17 mouse cellular contexts compared by ENCODE assay signal in genomic region chr17:90684172-90684571, GRCm38 (mm10).
"Had no signal": no experiment of that assay in that cellular context is flagged by ENCODE, and none has a peak within 500 bp of the region (broad histone marks: within the 10 kb centered on the region; RNA-seq: fewer than 3 reads in every experiment).

No protein-coding gene starts in this region.

- H3K4me1 ChIP-seq: kidney, embryonic 15.5 days; liver, embryonic 13.5 days; midbrain, embryonic 12.5 days; neural tube, embryonic 12.5 days; neural tube, embryonic 15.5 days; stomach, embryonic 15.5 days had no signal

- H3K9me3 ChIP-seq: kidney, embryonic 15.5 days; liver, embryonic 13.5 days; midbrain, embryonic 12.5 days; neural tube, embryonic 12.5 days; neural tube, embryonic 15.5 days; stomach, embryonic 15.5 days had no signal

- H3K9ac ChIP-seq: kidney, embryonic 15.5 days; liver, embryonic 13.5 days; midbrain, embryonic 12.5 days; neural tube, embryonic 12.5 days; neural tube, embryonic 15.5 days; stomach, embryonic 15.5 days had no signal

- H3K27me3 ChIP-seq: kidney, embryonic 15.5 days; liver, embryonic 13.5 days; midbrain, embryonic 12.5 days; neural tube, embryonic 12.5 days; neural tube, embryonic 15.5 days; stomach, embryonic 15.5 days had no signal

- DNase-seq: kidney, adult 8-10 months; kidney, postnatal 10 days; kidney, postnatal 36 days; layer of hippocampus, postnatal 36 days; liver, embryonic 13.5 days; lung, adult 2 months; lung, postnatal 14 days; lung, postnatal 4 days; right cerebral cortex, postnatal 25 days; spleen, adult 18-20 months; thymus, postnatal 25 days had no signal

- H3K36me3 ChIP-seq: kidney, embryonic 15.5 days; liver, embryonic 13.5 days; midbrain, embryonic 12.5 days; neural tube, embryonic 12.5 days; neural tube, embryonic 15.5 days; stomach, embryonic 15.5 days had no signal

- H3K4me3 ChIP-seq: kidney, embryonic 15.5 days; left cerebral cortex, adult 2 months; liver, embryonic 13.5 days; midbrain, embryonic 12.5 days; neural tube, embryonic 12.5 days; neural tube, embryonic 15.5 days; stomach, embryonic 15.5 days had no signal

- H3K27ac ChIP-seq: kidney, embryonic 15.5 days; left cerebral cortex, adult 2 months; liver, embryonic 13.5 days; midbrain, embryonic 12.5 days; neural tube, embryonic 12.5 days; neural tube, embryonic 15.5 days; stomach, embryonic 15.5 days had no signal

- H3K4me2 ChIP-seq: kidney, embryonic 15.5 days; liver, embryonic 13.5 days; midbrain, embryonic 12.5 days; neural tube, embryonic 12.5 days; neural tube, embryonic 15.5 days; stomach, embryonic 15.5 days had no signal
